Mouse (Mus musculus): Measurements from ENCODE around the gene St6galnac4.

St6galnac4 gene

DNA sequence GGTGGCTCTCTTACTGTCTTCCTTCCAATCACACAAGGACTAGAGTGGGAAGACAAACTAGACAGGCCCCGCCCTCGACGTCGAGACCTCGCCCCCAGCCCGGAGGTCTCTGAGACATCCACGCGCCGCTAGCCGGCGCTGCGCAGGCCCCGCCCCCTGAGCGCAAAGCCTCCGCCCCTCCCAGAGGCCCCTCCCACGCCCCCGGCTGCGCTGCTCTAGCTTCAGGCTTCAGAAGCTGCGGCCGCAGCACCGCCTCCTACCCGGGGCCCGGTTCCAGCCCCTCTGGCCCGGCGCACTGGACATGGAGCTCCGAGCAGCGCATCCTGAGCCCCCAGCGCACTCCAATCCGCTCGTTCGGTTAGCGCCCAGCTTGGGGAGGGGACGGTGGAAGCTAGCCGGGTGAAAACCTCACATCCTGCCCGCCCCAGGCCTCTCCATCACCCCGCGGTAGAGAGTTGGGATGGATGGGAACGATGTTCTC is at the start of gene St6galnac4:
Gene St6galnac4, plus strand, starts transcription at position 225 of the 481 bp plus-strand sequence.
- DNase-seq (ENCODE audit: low read depth, low spot score) = peak; percentile 93

GRCm38 (mm10) chr2:32537360-32537905 is 49.5 kb upstream of the St6galnac4 start:
- no peak for DNase-seq (ENCODE audit: low read depth, low spot score)

GRCm38 (mm10) chr2:32537941-32538340 is 49.0 kb upstream of the St6galnac4 start:
- no peak for DNase-seq (ENCODE audit: low read depth, low spot score)

DNA sequence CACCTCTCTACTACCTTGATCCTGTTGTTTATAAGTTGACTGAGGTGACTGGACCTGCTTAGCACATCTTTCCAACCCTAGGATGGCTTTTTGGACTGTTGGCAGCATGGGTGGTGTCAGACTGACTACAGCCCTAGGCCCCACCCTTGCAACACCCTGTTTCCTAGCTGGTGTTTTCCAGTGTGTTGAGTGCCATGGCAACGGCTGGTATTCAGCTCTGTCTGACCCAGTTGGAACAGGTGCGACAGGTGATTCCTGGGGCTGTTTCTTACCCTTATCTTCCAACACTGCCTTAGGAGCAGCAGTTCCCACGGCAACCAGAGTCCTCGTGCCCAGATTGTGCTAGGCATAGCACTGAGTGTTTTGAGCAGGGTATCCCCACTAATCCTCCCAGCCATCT is 48.4 kb upstream of the St6galnac4 start:
- DNase-seq (ENCODE audit: low read depth, low spot score) = no peak

- no peak for DNase-seq (ENCODE audit: low read depth, low spot score)
Observed at GRCm38 (mm10) chr2:32539452-32539981, 47.4 kb upstream of the St6galnac4 start.

GRCm38 (mm10) chr2:32541333-32541908 is 45.5 kb upstream of the St6galnac4 start:
- DNase-seq (ENCODE audit: low read depth, low spot score) = no peak

DNA sequence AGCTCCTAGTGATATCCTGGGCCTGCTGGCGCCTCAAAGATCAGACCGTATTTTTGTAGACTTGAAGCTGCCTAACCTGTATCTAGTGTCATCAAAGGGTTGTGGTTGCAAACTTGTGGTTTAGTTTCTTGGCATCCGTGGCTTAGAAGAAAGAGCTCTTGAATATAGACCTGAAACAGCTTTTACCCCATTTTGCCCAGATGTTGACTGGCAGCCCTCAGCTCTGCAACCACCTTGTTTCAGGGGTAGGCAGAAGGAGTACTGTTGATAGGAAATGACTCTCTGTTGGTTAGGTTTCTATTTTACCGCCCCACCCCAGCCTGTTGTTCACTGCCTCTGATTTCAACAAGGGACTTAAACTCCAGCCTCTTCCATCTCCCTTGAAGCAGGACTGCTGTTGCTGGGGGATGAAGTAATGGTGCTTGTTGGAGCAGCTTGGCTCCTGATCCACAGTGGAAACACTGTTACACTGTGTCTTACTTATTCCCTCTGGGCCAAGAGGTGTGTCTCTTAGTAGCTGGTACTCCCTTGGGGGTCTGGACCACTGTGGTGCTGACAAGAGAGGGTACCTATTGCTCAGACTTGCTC is 44.8 kb upstream of the St6galnac4 start:
- no peak for DNase-seq (ENCODE audit: low read depth, low spot score)

- no peak for DNase-seq (ENCODE audit: low read depth, low spot score)
Observed at GRCm38 (mm10) chr2:32543031-32543449, 43.9 kb upstream of the St6galnac4 start.

DNA sequence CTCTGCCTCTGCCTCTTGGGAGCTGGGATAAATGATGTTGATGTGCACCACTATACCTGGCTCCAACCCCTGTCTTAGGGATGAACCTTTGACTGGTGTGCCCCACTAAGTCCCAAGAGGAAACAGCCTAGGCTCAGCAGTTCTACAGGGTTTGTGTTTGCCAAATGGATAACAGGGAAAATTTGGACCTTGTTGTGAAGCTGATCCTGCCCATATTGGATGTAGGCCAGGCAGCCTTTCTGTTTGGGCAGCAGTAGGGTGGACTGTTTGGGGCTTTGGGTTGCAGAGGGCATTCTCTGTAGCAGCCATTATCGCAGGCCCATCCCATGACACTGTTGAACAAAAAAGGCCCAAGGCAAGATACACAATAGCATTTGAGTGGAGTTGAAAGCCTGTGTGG is 39.9 kb upstream of the St6galnac4 start:
- DNase-seq (ENCODE audit: low read depth, low spot score) = no peak

- DNase-seq (ENCODE audit: low read depth, low spot score) = no peak
Observed at GRCm38 (mm10) chr2:32547380-32547779, 39.5 kb upstream of the St6galnac4 start.

- no peak for DNase-seq (ENCODE audit: low read depth, low spot score)
Observed at GRCm38 (mm10) chr2:32547964-32548739, 38.7 kb upstream of the St6galnac4 start.

- no peak for DNase-seq (ENCODE audit: low read depth, low spot score)
Observed at GRCm38 (mm10) chr2:32549171-32549570, 37.7 kb upstream of the St6galnac4 start.

GRCm38 (mm10) chr2:32549764-32550163 is 37.1 kb upstream of the St6galnac4 start:
- no peak for DNase-seq (ENCODE audit: low read depth, low spot score)

GRCm38 (mm10) chr2:32551236-32551635 is 35.7 kb upstream of the St6galnac4 start:
- no peak for DNase-seq (ENCODE audit: low read depth, low spot score)

DNA sequence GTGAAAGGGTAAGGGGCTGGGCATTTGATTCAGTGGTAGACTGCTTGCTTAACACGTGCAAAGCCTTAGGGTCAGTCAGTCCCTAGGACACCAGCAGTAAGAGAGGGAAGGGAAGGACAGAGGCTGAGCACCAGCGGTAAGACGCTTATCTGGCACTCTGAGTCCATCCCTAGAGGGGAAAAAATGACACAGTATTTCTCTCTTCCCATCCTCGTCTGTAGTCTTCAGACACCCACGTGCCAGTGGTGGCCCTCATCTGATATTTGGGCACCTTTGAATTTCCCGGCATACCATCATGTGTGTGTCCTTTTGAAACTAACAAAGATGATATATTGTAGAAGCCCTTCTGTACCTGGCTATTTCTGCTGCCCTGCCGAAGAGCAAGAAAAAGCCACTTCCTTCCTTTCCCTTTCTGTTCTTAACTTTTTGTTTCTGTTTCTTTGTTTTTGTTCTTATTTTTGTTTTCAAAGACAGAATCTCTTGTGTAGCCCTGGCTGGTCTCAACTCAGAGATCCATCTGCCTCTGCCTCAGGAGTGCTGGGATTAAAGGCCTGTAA is 33.2 kb upstream of the St6galnac4 start:
- DNase-seq (ENCODE audit: low read depth, low spot score) = no peak

DNA sequence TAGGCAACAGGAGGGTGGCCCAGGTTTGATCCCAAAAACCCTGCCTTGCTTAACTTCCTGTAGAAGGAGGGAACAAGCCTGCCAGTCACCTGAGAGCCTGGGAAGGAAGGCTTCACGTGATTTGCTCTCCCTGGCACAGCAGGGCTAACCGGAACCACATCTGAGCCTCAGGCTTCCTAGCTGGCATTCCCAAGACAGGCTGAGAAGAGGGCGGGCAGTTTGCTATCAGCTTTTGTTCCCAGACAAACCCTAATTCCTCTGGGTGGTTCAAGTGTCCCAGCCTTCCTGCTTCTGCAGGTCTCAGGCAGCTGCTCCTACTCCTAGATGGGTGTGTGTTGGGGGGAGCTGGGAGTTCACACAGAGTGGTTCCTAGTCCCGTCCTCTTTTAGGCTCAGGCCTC is 31.4 kb upstream of the St6galnac4 start:
- no peak for DNase-seq (ENCODE audit: low read depth, low spot score)

GRCm38 (mm10) chr2:32556019-32556418 is 30.9 kb upstream of the St6galnac4 start:
- DNase-seq (ENCODE audit: low read depth, low spot score) = no peak

DNA sequence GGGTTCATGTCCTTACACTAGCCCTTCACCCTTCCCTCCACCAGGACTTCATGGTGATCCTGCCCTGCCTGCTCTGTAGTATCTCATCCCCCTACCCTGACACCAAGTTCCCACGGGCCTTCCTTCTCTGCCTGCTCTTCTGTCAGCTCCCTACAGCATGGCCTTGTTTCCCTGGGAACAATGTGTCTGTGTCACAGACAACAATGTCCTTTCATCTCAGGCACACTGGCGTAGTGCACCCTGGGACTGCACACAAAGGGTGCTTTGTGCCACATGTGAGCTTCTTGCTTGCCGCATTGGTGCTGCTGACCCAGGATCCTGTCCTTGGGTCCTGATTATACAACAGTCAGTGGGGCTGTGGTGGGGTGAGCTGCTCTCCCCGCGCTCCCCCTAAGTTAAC is 27.3 kb upstream of the St6galnac4 start:
- no peak for DNase-seq (ENCODE audit: low read depth, low spot score)

DNA sequence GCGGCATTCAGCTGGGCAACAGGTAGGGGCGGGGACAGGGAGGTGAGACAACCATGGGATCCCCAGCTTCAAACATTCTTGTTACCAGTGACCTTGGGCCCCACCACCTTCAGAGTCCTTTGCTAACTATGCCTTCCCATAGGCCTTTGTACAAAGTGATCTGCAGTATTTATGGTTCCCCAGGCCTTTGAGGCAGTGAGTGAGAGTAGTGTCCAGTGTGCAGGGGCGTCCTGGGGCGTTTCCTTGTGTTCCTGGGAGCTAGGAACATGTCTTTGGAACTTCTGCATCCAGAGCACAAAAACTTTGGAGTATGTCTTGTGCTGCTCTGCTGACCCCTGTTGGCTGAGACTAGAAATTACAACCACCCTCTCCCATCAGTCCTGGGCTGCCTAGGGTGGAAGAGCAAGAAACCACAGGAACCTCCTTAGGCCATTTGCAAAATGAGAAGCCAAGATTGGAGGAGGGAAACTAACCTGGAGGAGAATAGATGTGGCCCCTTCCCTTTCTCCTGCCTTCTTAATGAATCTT is 20.3 kb upstream of the St6galnac4 start:
- peak; percentile 56 for DNase-seq (ENCODE audit: low read depth, low spot score)

GRCm38 (mm10) chr2:32568149-32568548 is 18.7 kb upstream of the St6galnac4 start:
- no peak for DNase-seq (ENCODE audit: low read depth, low spot score)

DNA sequence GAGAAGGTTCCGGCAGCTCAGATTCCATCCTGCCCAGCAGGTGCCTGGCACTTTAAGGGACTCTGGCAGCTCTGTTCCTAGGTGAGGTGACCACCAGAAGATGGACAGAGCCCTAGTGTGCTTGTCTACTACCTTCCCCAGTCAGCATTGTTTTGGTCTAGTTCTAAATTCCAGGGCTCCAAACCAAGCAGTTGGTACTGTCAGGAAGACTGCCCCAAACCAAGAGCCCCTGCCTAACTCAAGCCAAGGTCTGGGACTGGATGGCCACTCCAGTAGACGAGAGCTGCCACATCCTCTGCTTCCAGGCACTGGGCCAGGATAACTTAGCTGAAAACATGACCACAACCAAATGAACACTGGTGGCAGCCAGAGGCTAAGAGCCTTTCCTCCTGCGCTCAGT is 18.0 kb upstream of the St6galnac4 start:
- no peak for DNase-seq (ENCODE audit: low read depth, low spot score)
